17 mouse cellular contexts compared by ENCODE assay signal in genomic region chr7:24591735-24592134, GRCm38 (mm10). TPM values are rescaled to one million over a fixed set of nuclear protein-coding genes. Genes with fewer than 3 reads are reported as not detected.
DNase-seq lines count a peak whose midpoint lies in the region; ATAC-seq and TF ChIP-seq lines count a peak whose summit lies in the region.
"Had no signal": no experiment of that assay in that cellular context is flagged by ENCODE, and none has a peak within 500 bp of the region (broad histone marks: within the 10 kb centered on the region; RNA-seq: fewer than 3 reads in every experiment).

No protein-coding gene starts in this region.

- no peak for TF ChIP-seq POLR2A in cerebellum, adult 2 months (IDR thresholded peaks at IDR 0.05; ENCODE audit: borderline replicate concordance, insufficient read depth, low read length)

- no peaks in the 10 kb centered on the region for H3K27me3 ChIP-seq in intestine, postnatal 0 days (replicated peaks; ENCODE audit: control insufficient read depth, insufficient read depth, low read length)
- no peaks in the 10 kb centered on the region for H3K27me3 ChIP-seq in intestine, embryonic 15.5 days (replicated peaks)
- 0 out of 2 replicates have a peak, but pooled peaks cover under 1% of the 10 kb centered on the region for H3K27me3 ChIP-seq in lung, postnatal 0 days (replicated peaks; ENCODE audit: insufficient read depth, low read length)
- H3K27me3 ChIP-seq in liver, embryonic 12.5 days (replicated peaks) = peaks cover 35% of the 10 kb centered on the region
- no peaks in the 10 kb centered on the region for H3K27me3 ChIP-seq in cerebellum, adult 2 months (ENCODE audit: control insufficient read depth, insufficient read depth, low read length)

- peaks cover 9% of the 10 kb centered on the region; the same call in 1 of the 2 replicates for H3K4me1 ChIP-seq in intestine, postnatal 0 days (replicated peaks; ENCODE audit: control insufficient read depth, insufficient read depth, low read length)
- H3K4me1 ChIP-seq in intestine, embryonic 15.5 days (replicated peaks) = peaks cover 34% of the 10 kb centered on the region
- H3K4me1 ChIP-seq in lung, postnatal 0 days (ENCODE audit: insufficient read depth, low read depth, low read length) = no peaks in the 10 kb centered on the region
- H3K4me1 ChIP-seq in liver, embryonic 12.5 days = peaks cover 69% of the 10 kb centered on the region
- H3K4me1 ChIP-seq in cerebellum, adult 2 months (ENCODE audit: control insufficient read depth, insufficient read depth, low read length) = peaks cover 5% of the 10 kb centered on the region

- WGBS in intestine, postnatal 0 days = 35% methylated on average over 5 of the region's 5 CpGs
- 56% methylated on average over 5 of the region's 5 CpGs for WGBS in intestine, embryonic 15.5 days
- 50% methylated on average over 5 of the region's 5 CpGs for WGBS in lung, postnatal 0 days
- 29% methylated on average over 5 of the region's 5 CpGs for WGBS in liver, embryonic 12.5 days (ENCODE audit: insufficient replicate concordance)
- WGBS in cerebellum, adult 2 months = 79% methylated on average over 5 of the region's 5 CpGs

- no peak overlapping the region for H3K9ac ChIP-seq in intestine, postnatal 0 days (ENCODE audit: low read depth, low read length)
- H3K9ac ChIP-seq in intestine, embryonic 15.5 days = no peak overlapping the region
- no peak overlapping the region for H3K9ac ChIP-seq in lung, postnatal 0 days (replicated peaks; ENCODE audit: low read depth)
- no peak overlapping the region for H3K9ac ChIP-seq in liver, embryonic 12.5 days
- H3K9ac ChIP-seq: lung, embryonic 14.5 days; neural tube, embryonic 13.5 days had no signal

- no peak for TF ChIP-seq EP300 in lung, postnatal 0 days (IDR thresholded peaks at IDR 0.05)

- H3K9me3 ChIP-seq in intestine, postnatal 0 days (ENCODE audit: control insufficient read depth) = no peaks in the 10 kb centered on the region
- H3K9me3 ChIP-seq in intestine, embryonic 15.5 days = no peaks in the 10 kb centered on the region
- no peaks in the 10 kb centered on the region for H3K9me3 ChIP-seq in lung, postnatal 0 days (ENCODE audit: low read length)
- no peaks in the 10 kb centered on the region for H3K9me3 ChIP-seq in liver, embryonic 12.5 days (replicated peaks)
- H3K9me3 ChIP-seq: neural tube, embryonic 13.5 days had no signal

- no peak overlapping the region for H3K4me2 ChIP-seq in intestine, postnatal 0 days (replicated peaks; ENCODE audit: low read depth)
- H3K4me2 ChIP-seq in intestine, embryonic 15.5 days (replicated peaks) = no peak overlapping the region
- H3K4me2 ChIP-seq in lung, postnatal 0 days (replicated peaks; ENCODE audit: low read depth, low read length) = no peak overlapping the region
- H3K4me2 ChIP-seq in liver, embryonic 12.5 days = peak overlapping the region; percentile 83
- H3K4me2 ChIP-seq: lung, embryonic 14.5 days; neural tube, embryonic 13.5 days had no signal

- no peaks in the 10 kb centered on the region for H3K36me3 ChIP-seq in intestine, postnatal 0 days (ENCODE audit: control insufficient read depth, insufficient read depth)
- no peaks in the 10 kb centered on the region for H3K36me3 ChIP-seq in intestine, embryonic 15.5 days
- H3K36me3 ChIP-seq in lung, postnatal 0 days (ENCODE audit: insufficient read depth, low read length) = no peaks in the 10 kb centered on the region
- no peaks in the 10 kb centered on the region for H3K36me3 ChIP-seq in liver, embryonic 12.5 days
- H3K36me3 ChIP-seq: neural tube, embryonic 13.5 days had no signal

- no peak overlapping the region for H3K27ac ChIP-seq in intestine, postnatal 0 days (ENCODE audit: low read depth, low read length)
- H3K27ac ChIP-seq in intestine, embryonic 15.5 days = no peak overlapping the region
- H3K27ac ChIP-seq in lung, postnatal 0 days (ENCODE audit: low read length) = no peak overlapping the region
- H3K27ac ChIP-seq in liver, embryonic 12.5 days = peak overlapping the region; percentile 46
- no peak overlapping the region for H3K27ac ChIP-seq in cerebellum, adult 2 months (ENCODE audit: insufficient read depth, low read length)
- H3K27ac ChIP-seq: neural tube, embryonic 13.5 days had no signal

- no peak for DNase-seq in lung, postnatal 0 days (ENCODE audit: low spot score)
- no peak for DNase-seq in lung, postnatal 14 days
- DNase-seq in urinary bladder, postnatal 4 days (ENCODE audit: low spot score in 2 of 2) = no peak
- no peak for DNase-seq in cerebellum, adult 2 months
- DNase-seq: adrenal gland, adult 8-10 months; cerebellum, postnatal 10 days; gastrocnemius, postnatal 14 days; kidney, adult 9 months; lung, embryonic 14.5 days; right cerebral cortex, postnatal 4 days; thymus, adult 18-20 months had no signal

- TF ChIP-seq CTCF in intestine, postnatal 0 days (IDR thresholded peaks at IDR 0.05; ENCODE audit: low read depth) = peak; percentile 40
- TF ChIP-seq CTCF in lung, postnatal 0 days (IDR thresholded peaks at IDR 0.05) = peak; percentile 14; the same call in 1 of the 2 replicates
- no peak for TF ChIP-seq CTCF in cerebellum, adult 2 months (IDR thresholded peaks at IDR 0.05; ENCODE audit: borderline replicate concordance, insufficient read depth, low read depth, low read length)

- no peak for ATAC-seq in intestine, postnatal 0 days
- no peak for ATAC-seq in intestine, embryonic 15.5 days
- ATAC-seq in lung, postnatal 0 days = no peak
- ATAC-seq in liver, embryonic 12.5 days = peak; percentile 71
- ATAC-seq: hindbrain, embryonic 16.5 days had no signal

- H3K4me3 ChIP-seq in intestine, postnatal 0 days (ENCODE audit: low read depth, low read length) = no peak overlapping the region
- no peak overlapping the region for H3K4me3 ChIP-seq in intestine, embryonic 15.5 days (replicated peaks)
- H3K4me3 ChIP-seq in lung, postnatal 0 days (ENCODE audit: low read depth, low read length) = no peak overlapping the region
- no peak overlapping the region for H3K4me3 ChIP-seq in liver, embryonic 12.5 days
- no peak overlapping the region for H3K4me3 ChIP-seq in cerebellum, adult 2 months (replicated peaks; ENCODE audit: insufficient read depth, low read depth, low read length)
- H3K4me3 ChIP-seq: neural tube, embryonic 13.5 days had no signal

RNA-seq across cellular contexts. Expression of gene Zfp575, which starts 4.3 kb away (rescaled TPM):
- 2.1 and 2.2 TPM in 2 replicates for polyA plus RNA-seq in intestine, postnatal 0 days (2015; fragmentation: Nextera tagmentation; extraction: Ambion mirVana)
- polyA plus RNA-seq in intestine, embryonic 15.5 days (2015; fragmentation: Nextera tagmentation; extraction: Ambion mirVana) = 3.2 and 3.6 TPM in 2 replicates
- 1.5 TPM in 2 replicates for polyA plus RNA-seq in lung, postnatal 0 days (2015; fragmentation: Nextera tagmentation; extraction: Ambion mirVana)
- polyA plus RNA-seq in liver, embryonic 12.5 days (2016; fragmentation: Nextera tagmentation; extraction: Ambion mirVana) = 0.41 and 0.57 TPM in 2 replicates
- 1.4 TPM in 2 replicates for polyA plus RNA-seq in cerebellum, adult 2 months (2012; rRNA removed)

RNA-seq across cellular contexts. Expression of gene Ethe1, which starts 4.4 kb away (rescaled TPM):
- polyA plus RNA-seq in intestine, postnatal 0 days (2015; fragmentation: Nextera tagmentation; extraction: Ambion mirVana) = 17.9 and 25.4 TPM in 2 replicates
- polyA plus RNA-seq in intestine, embryonic 15.5 days (2015; fragmentation: Nextera tagmentation; extraction: Ambion mirVana) = 35.7 and 36.7 TPM in 2 replicates
- polyA plus RNA-seq in lung, postnatal 0 days (2015; fragmentation: Nextera tagmentation; extraction: Ambion mirVana) = 13.4 and 14.5 TPM in 2 replicates
- polyA plus RNA-seq in liver, embryonic 12.5 days (2016; fragmentation: Nextera tagmentation; extraction: Ambion mirVana) = 15.1 and 17.0 TPM in 2 replicates
- 25.7 and 28.0 TPM in 2 replicates for polyA plus RNA-seq in cerebellum, adult 2 months (2012; rRNA removed)

RNA-seq across cellular contexts. Expression of gene Phldb3, which starts 18.8 kb away (rescaled TPM):
- polyA plus RNA-seq in intestine, postnatal 0 days (2015; fragmentation: Nextera tagmentation; extraction: Ambion mirVana) = 0.65 and 0.85 TPM in 2 replicates
- polyA plus RNA-seq in intestine, embryonic 15.5 days (2015; fragmentation: Nextera tagmentation; extraction: Ambion mirVana) = 0.35 and 0.39 TPM in 2 replicates
- polyA plus RNA-seq in lung, postnatal 0 days (2015; fragmentation: Nextera tagmentation; extraction: Ambion mirVana) = 0.33 and 0.42 TPM in 2 replicates
- polyA plus RNA-seq in liver, embryonic 12.5 days (2016; fragmentation: Nextera tagmentation; extraction: Ambion mirVana) = 0.08 and 0.22 TPM in 2 replicates
- 0.18 TPM in 1 of 2 replicates, not detected in the other for polyA plus RNA-seq in cerebellum, adult 2 months (2012; rRNA removed)
- polyA plus RNA-seq: hindbrain, embryonic 16.5 days; neural tube, embryonic 13.5 days had no signal

RNA-seq across cellular contexts. Expression of gene Lypd3, which starts 44.6 kb away (rescaled TPM):
- polyA plus RNA-seq in intestine, postnatal 0 days (2015; fragmentation: Nextera tagmentation; extraction: Ambion mirVana) = 0.13 and 0.17 TPM in 2 replicates
- polyA plus RNA-seq in intestine, embryonic 15.5 days (2015; fragmentation: Nextera tagmentation; extraction: Ambion mirVana) = 0.44 and 0.64 TPM in 2 replicates
- polyA plus RNA-seq in lung, postnatal 0 days (2015; fragmentation: Nextera tagmentation; extraction: Ambion mirVana) = not detected in 2 replicates
- polyA plus RNA-seq in liver, embryonic 12.5 days (2016; fragmentation: Nextera tagmentation; extraction: Ambion mirVana) = not detected in 2 replicates
- polyA plus RNA-seq in cerebellum, adult 2 months (2012; rRNA removed) = 0.08 TPM in 1 of 2 replicates, not detected in the other
- polyA plus RNA-seq: C2C12 had no signal

RNA-seq across cellular contexts. Expression of gene Xrcc1, which starts 45.6 kb away (rescaled TPM):
- polyA plus RNA-seq in intestine, postnatal 0 days (2015; fragmentation: Nextera tagmentation; extraction: Ambion mirVana) = 24.5 and 26.6 TPM in 2 replicates
- 79.9 and 101 TPM in 2 replicates for polyA plus RNA-seq in intestine, embryonic 15.5 days (2015; fragmentation: Nextera tagmentation; extraction: Ambion mirVana)
- polyA plus RNA-seq in lung, postnatal 0 days (2015; fragmentation: Nextera tagmentation; extraction: Ambion mirVana) = 35.4 and 37.0 TPM in 2 replicates
- polyA plus RNA-seq in liver, embryonic 12.5 days (2016; fragmentation: Nextera tagmentation; extraction: Ambion mirVana) = 61.5 and 63.0 TPM in 2 replicates
- polyA plus RNA-seq in cerebellum, adult 2 months (2012; rRNA removed) = 46.2 and 51.3 TPM in 2 replicates
